Mouse (Mus musculus) forebrain, embryonic 14.5 days (tissue): ENCODE results near the gene Casp7. TPM values are rescaled to one million over a fixed set of nuclear protein-coding genes. Genes with fewer than 3 reads are reported as not detected.

Experiments
- ATAC-seq: fragments of 200-750 bp; cut with Nextera tagmentation; 2 replicates; pipeline ENCODE4 v1.8.0; 2017; ENCODE audit warnings: mild to moderate bottlenecking, moderate library complexity
- DNase-seq: peaks from one replicate; pipeline ENCODE4 v3.0.0-alpha.2; 2015; ENCODE audit warnings: low spot score
- H3K27ac ChIP-seq: fragments of 300-500 bp; sonication (generic); 2 replicates; pipeline ENCODE4 v1.5.1; 2014; ENCODE audit warnings: low read depth, mild to moderate bottlenecking, control low read depth, low read length, moderate library complexity
- H3K27me3 ChIP-seq: fragments of 300-500 bp; sonication (generic); replicated peaks from 2 replicates; pipeline ENCODE4 v1.6.1; 2014; ENCODE audit warnings: low read length, control low read depth, mixed read lengths; ENCODE audit not compliant: control insufficient read depth, insufficient read depth
- H3K36me3 ChIP-seq: fragments of 300-500 bp; sonication (generic); 2 replicates; pipeline ENCODE4 v1.6.1; 2014; ENCODE audit warnings: low read length, control low read depth; ENCODE audit not compliant: control insufficient read depth, insufficient read depth
- H3K4me1 ChIP-seq: fragments of 300-500 bp; sonication (generic); 2 replicates; pipeline ENCODE4 v1.6.1; 2014; ENCODE audit warnings: antibody characterized with exemption, low read length, control low read depth; ENCODE audit not compliant: control insufficient read depth, insufficient read depth
- H3K4me2 ChIP-seq: fragments of 300-500 bp; sonication (generic); 2 replicates; pipeline ENCODE4 v1.6.1; 2014; ENCODE audit warnings: mild to moderate bottlenecking, control low read depth, low read length
- H3K4me3 ChIP-seq: fragments of 300-500 bp; sonication (generic); 2 replicates; pipeline ENCODE4 v1.5.1; 2014; ENCODE audit warnings: low read depth, low read length, control low read depth
- H3K9ac ChIP-seq: fragments of 300-500 bp; sonication (generic); 2 replicates; pipeline ENCODE4 v1.6.1; 2014; ENCODE audit warnings: mild to moderate bottlenecking, low read length, control low read depth, moderate library complexity
- H3K9me3 ChIP-seq: fragments of 300-500 bp; sonication (generic); replicated peaks from 2 replicates; pipeline ENCODE4 v1.6.1; 2016; ENCODE audit warnings: low read length, control low read depth, mixed read lengths; ENCODE audit not compliant: control insufficient read depth
- whole genome bisulfite sequencing: fragments of 180-500 bp; shearing (Covaris S2); extraction: QIAGEN DNeasy Blood & Tissue Kit; methylation state at CpG from one replicate; pipeline ENCODE4 v1.1.7; 2014; 5-methylcytosine and 5-hydroxymethylcytosine counted together
- polyA plus RNA-seq: library from polyadenylated mRNA; unstranded; fragments of >200 nt; fragmentation: Nextera tagmentation; extraction: Ambion mirVana; gene quantifications from 2 replicates; pipeline ENCODE4 v1.2.1, GENCODE M21; 2014

Gene Casp7
- polyA plus RNA-seq, 1 experiment from 2014 or later = 13.1 TPM

GRCm38 (mm10) chr19:56364563-56364962 lies 32.4 kb upstream of the Casp7 start:
- Histone ChIP-seq H3K36me3 (no peaks in the 10 kb centered on the region), H3K4me3 (no peak overlapping the region), H3K4me2 (no peak overlapping the region), H3K9ac (no peak overlapping the region), H3K4me1 (no peaks in the 10 kb centered on the region), H3K27ac (no peak overlapping the region), H3K9me3 (no peaks in the 10 kb centered on the region), H3K27me3 (no peaks in the 10 kb centered on the region)
- no peak for DNase-seq
- 77% methylated on average over 8 of the region's 8 CpGs for WGBS
- no peak for ATAC-seq

- H3K4me1 ChIP-seq = no peaks in the 10 kb centered on the region
- no peak overlapping the region for H3K9ac ChIP-seq
- H3K27ac ChIP-seq = no peak overlapping the region
- H3K27me3 ChIP-seq = no peaks in the 10 kb centered on the region
- DNase-seq (no peak), ATAC-seq (no peak)
- H3K36me3 ChIP-seq = no peaks in the 10 kb centered on the region
- H3K9me3 ChIP-seq = no peaks in the 10 kb centered on the region
- H3K4me2 ChIP-seq = no peak overlapping the region
- 84% methylated on average over 11 of the region's 11 CpGs for WGBS
- no peak overlapping the region for H3K4me3 ChIP-seq
Observed at GRCm38 (mm10) chr19:56366168-56366567, 30.8 kb upstream of the Casp7 start.

DNA sequence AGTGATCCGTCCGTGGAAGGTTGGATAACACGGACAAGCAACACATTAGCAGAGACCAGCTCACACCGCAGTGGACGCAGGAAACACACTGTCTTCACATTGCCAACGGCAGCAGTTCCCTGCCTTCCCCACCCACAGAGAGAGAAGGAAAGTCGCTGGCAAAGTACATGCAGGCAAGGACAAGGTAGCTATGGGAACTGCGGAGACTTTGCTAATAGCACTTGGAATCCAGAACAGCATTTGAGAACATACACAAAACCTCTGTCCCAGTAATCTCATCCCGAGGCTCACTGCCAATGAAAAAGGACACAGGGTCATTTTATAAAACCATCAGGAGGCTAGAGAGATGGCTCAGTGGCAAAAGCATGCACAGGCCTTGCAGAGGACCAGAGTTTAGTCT lies 30.3 kb upstream of the Casp7 start:
- no peaks in the 10 kb centered on the region for H3K9me3 ChIP-seq
- DNase-seq (no peak), ATAC-seq (no peak)
- no peaks in the 10 kb centered on the region for H3K36me3 ChIP-seq
- H3K4me2 ChIP-seq = no peak overlapping the region
- no peaks in the 10 kb centered on the region for H3K27me3 ChIP-seq
- H3K4me1 ChIP-seq = no peaks in the 10 kb centered on the region
- H3K9ac ChIP-seq = no peak overlapping the region
- WGBS = 83% methylated on average over 9 of the region's 9 CpGs
- H3K4me3 ChIP-seq = no peak overlapping the region
- H3K27ac ChIP-seq = no peak overlapping the region

DNA sequence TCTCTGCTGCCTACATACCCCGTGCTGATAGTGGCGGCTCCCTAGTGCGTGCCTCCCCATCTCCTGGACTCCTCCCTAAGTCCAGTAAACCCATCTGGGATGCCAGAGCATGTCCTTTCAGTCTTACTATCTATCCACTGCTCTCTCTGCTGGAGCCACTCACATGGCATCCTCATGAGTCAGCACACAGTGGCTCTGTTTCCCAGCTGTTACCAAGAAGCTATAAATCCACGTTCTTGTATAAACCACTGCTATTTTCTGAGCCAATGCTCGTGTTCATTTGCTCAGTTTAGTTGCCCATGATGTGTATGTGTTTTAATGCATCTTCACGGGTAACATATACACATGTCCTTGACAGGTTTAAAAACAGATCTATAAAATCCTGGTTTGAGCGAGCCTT lies 29.2 kb upstream of the Casp7 start:
- H3K27me3 ChIP-seq = no peaks in the 10 kb centered on the region
- no peak overlapping the region for H3K4me2 ChIP-seq
- ATAC-seq (no peak), DNase-seq (no peak)
- 92% methylated on average over 7 of the region's 7 CpGs for WGBS
- H3K27ac ChIP-seq = no peak overlapping the region
- no peaks in the 10 kb centered on the region for H3K4me1 ChIP-seq
- H3K36me3 ChIP-seq = no peaks in the 10 kb centered on the region
- H3K9me3 ChIP-seq = no peaks in the 10 kb centered on the region
- H3K4me3 ChIP-seq = no peak overlapping the region
- H3K9ac ChIP-seq = no peak overlapping the region

DNA sequence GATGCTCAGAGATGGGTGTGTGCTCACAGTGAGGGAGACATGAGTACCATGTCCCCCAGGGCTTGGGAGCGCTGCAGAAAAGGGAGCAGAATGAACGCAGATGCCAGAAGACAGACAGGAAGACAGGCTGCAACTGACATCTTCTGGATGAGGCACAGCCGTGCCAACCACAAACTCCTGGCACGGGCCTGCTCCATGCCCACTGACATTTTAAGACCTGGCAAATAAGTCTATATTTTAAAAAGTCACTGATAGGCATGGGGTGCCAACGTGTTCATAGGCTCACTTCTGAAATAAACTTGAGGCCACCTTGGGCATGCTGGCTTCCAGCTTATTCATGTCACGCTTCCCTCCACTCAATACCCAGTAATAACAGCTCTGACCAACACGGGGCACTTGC lies 28.0 kb upstream of the Casp7 start:
- Histone ChIP-seq H3K4me1 (no peaks in the 10 kb centered on the region), H3K9me3 (no peaks in the 10 kb centered on the region), H3K27ac (no peak overlapping the region), H3K9ac (no peak overlapping the region), H3K27me3 (no peaks in the 10 kb centered on the region), H3K4me2 (no peak overlapping the region), H3K4me3 (no peak overlapping the region), H3K36me3 (no peaks in the 10 kb centered on the region)
- WGBS = 85% methylated on average over 7 of the region's 7 CpGs
- no peak for DNase-seq
- no peak for ATAC-seq

- no peak overlapping the region for H3K4me2 ChIP-seq
- no peaks in the 10 kb centered on the region for H3K36me3 ChIP-seq
- 97% methylated on average over 6 of the region's 6 CpGs for WGBS
- H3K27me3 ChIP-seq = no peaks in the 10 kb centered on the region
- ATAC-seq (no peak), DNase-seq (no peak)
- H3K27ac ChIP-seq = no peak overlapping the region
- H3K9ac ChIP-seq = no peak overlapping the region
- no peak overlapping the region for H3K4me3 ChIP-seq
- H3K4me1 ChIP-seq = no peaks in the 10 kb centered on the region
- H3K9me3 ChIP-seq = no peaks in the 10 kb centered on the region
Observed at GRCm38 (mm10) chr19:56370389-56371150, 26.4 kb upstream of the Casp7 start.

DNA sequence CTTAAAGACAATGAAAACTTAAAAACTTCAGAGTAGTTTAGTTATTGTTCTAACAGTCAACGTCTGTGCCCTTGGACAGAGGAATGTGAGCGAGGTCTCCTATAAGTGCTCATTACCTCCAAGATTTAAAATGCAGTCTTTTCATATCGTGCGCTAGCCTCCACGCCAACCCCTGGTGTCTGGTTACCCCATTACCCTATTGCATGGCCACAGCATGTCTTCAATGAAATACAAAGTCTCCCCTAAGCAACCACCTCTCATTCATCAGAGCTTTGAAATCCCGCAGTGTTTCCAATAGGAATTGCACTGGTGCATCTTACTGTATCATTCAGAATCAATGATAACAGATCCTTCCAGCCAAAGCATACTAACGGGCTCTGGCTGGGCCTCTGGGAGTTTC lies 24.7 kb upstream of the Casp7 start:
- H3K9me3 ChIP-seq = no peaks in the 10 kb centered on the region
- H3K27ac ChIP-seq = no peak overlapping the region
- DNase-seq (no peak), ATAC-seq (no peak)
- no peaks in the 10 kb centered on the region for H3K36me3 ChIP-seq
- no peaks in the 10 kb centered on the region for H3K27me3 ChIP-seq
- no peak overlapping the region for H3K4me2 ChIP-seq
- H3K9ac ChIP-seq = no peak overlapping the region
- no peaks in the 10 kb centered on the region for H3K4me1 ChIP-seq
- H3K4me3 ChIP-seq = no peak overlapping the region
- WGBS = 17% methylated on average over 7 of the region's 7 CpGs

GRCm38 (mm10) chr19:56373246-56373645 lies 23.7 kb upstream of the Casp7 start:
- Histone ChIP-seq H3K36me3 (no peaks in the 10 kb centered on the region), H3K9ac (no peak overlapping the region), H3K4me2 (no peak overlapping the region), H3K27me3 (no peaks in the 10 kb centered on the region), H3K4me1 (no peaks in the 10 kb centered on the region), H3K4me3 (no peak overlapping the region), H3K9me3 (no peaks in the 10 kb centered on the region), H3K27ac (no peak overlapping the region)
- no peak for ATAC-seq
- DNase-seq = no peak
- WGBS = 93% methylated on average over 5 of the region's 5 CpGs

- no peak overlapping the region for H3K4me3 ChIP-seq
- no peaks in the 10 kb centered on the region for H3K36me3 ChIP-seq
- H3K4me1 ChIP-seq = no peaks in the 10 kb centered on the region
- DNase-seq (no peak), ATAC-seq (no peak)
- no peak overlapping the region for H3K27ac ChIP-seq
- no peak overlapping the region for H3K9ac ChIP-seq
- no peaks in the 10 kb centered on the region for H3K9me3 ChIP-seq
- no peak overlapping the region for H3K4me2 ChIP-seq
- 81% methylated on average over 10 of the region's 10 CpGs for WGBS
- H3K27me3 ChIP-seq = no peaks in the 10 kb centered on the region
Observed at GRCm38 (mm10) chr19:56374011-56374410, 22.9 kb upstream of the Casp7 start.
